Comparison of ENCODE assay signal across 9 mouse cellular contexts in genomic region chr19:5638416-5639005, GRCm38 (mm10). TPM values are rescaled to one million over a fixed set of nuclear protein-coding genes. Genes with fewer than 3 reads are reported as not detected.
DNase-seq lines count a peak whose midpoint lies in the region; ATAC-seq and TF ChIP-seq lines count a peak whose summit lies in the region.
"Had no signal": no experiment of that assay in that cellular context is flagged by ENCODE, and none has a peak within 500 bp of the region (broad histone marks: within the 10 kb centered on the region; RNA-seq: fewer than 3 reads in every experiment).

No protein-coding gene starts in this region.

- no peak for ATAC-seq in lung, embryonic 16.5 days (ENCODE audit: low read depth)
- no peak for ATAC-seq in forebrain, embryonic 11.5 days (replicated peaks; ENCODE audit: low FRiP score)
- ATAC-seq in limb, embryonic 12.5 days (ENCODE audit: insufficient number of reproducible peaks, insufficient read depth, low FRiP score, low TSS enrichment, low read depth) = no peak

- no peaks in the 10 kb centered on the region for H3K9me3 ChIP-seq in lung, embryonic 16.5 days (ENCODE audit: control insufficient read depth, low read length)
- no peaks in the 10 kb centered on the region for H3K9me3 ChIP-seq in forebrain, embryonic 11.5 days (ENCODE audit: control insufficient read depth, low read length)
- H3K9me3 ChIP-seq in limb, embryonic 12.5 days = no peaks in the 10 kb centered on the region

- no peak for DNase-seq in lung, postnatal 25 days (ENCODE audit: low spot score)
- DNase-seq in forebrain, embryonic 11.5 days (ENCODE audit: low spot score) = no peak
- DNase-seq in embryo, embryonic 11 days = no peak
- DNase-seq in layer of hippocampus, postnatal 36 days = no peak
- DNase-seq in adipocyte (ENCODE audit: low spot score) = no peak
- DNase-seq: kidney, postnatal 4 days had no signal

- TF ChIP-seq CTCF in small intestine, adult 2 months (IDR thresholded peaks at IDR 0.05; ENCODE audit: extremely low read depth, insufficient read length, insufficient replicate concordance, low read depth, low read length) = no peak

- TF ChIP-seq POLR2A in small intestine, adult 2 months (IDR thresholded peaks at IDR 0.05; ENCODE audit: low read depth, low read length) = no peak; the same call in 1 of the 2 replicates

- no peak overlapping the region; the same call in 1 of the 2 replicates for H3K27ac ChIP-seq in lung, embryonic 16.5 days (ENCODE audit: low read length)
- no peak overlapping the region for H3K27ac ChIP-seq in forebrain, embryonic 11.5 days (ENCODE audit: low read depth, low read length)
- peak overlapping the region; percentile 91; the same call in 1 of the 2 replicates for H3K27ac ChIP-seq in limb, embryonic 12.5 days
- H3K27ac ChIP-seq in small intestine, adult 2 months (ENCODE audit: insufficient read depth, low read depth, low read length) = no peak overlapping the region

- no peaks in the 10 kb centered on the region for H3K27me3 ChIP-seq in lung, embryonic 16.5 days (ENCODE audit: control insufficient read depth, insufficient read depth, low read depth, low read length)
- no peaks in the 10 kb centered on the region for H3K27me3 ChIP-seq in forebrain, embryonic 11.5 days (ENCODE audit: control insufficient read depth, insufficient read depth, low read length)
- H3K27me3 ChIP-seq in limb, embryonic 12.5 days = no peaks in the 10 kb centered on the region
- H3K27me3 ChIP-seq in small intestine, adult 2 months (ENCODE audit: control insufficient read depth, insufficient read depth, low read length) = no peaks in the 10 kb centered on the region

- H3K4me2 ChIP-seq in lung, embryonic 16.5 days (ENCODE audit: low read depth, low read length) = peak overlapping the region; percentile 91
- H3K4me2 ChIP-seq in forebrain, embryonic 11.5 days (ENCODE audit: low read depth, low read length, severe bottlenecking) = peak overlapping the region; percentile 91
- peak overlapping the region; percentile 93 for H3K4me2 ChIP-seq in limb, embryonic 12.5 days

- 90% methylated on average over 18 of the region's 18 CpGs for WGBS in lung, embryonic 16.5 days
- WGBS in forebrain, embryonic 11.5 days = 94% methylated on average over 18 of the region's 18 CpGs
- WGBS in limb, embryonic 12.5 days = 93% methylated on average over 18 of the region's 18 CpGs
- 81% methylated on average over 18 of the region's 18 CpGs for WGBS in small intestine, adult 2 months

- peak overlapping the region; percentile 84 for H3K4me3 ChIP-seq in lung, embryonic 16.5 days (ENCODE audit: low read length)
- peak overlapping the region; percentile 81 for H3K4me3 ChIP-seq in forebrain, embryonic 11.5 days (ENCODE audit: low read depth, low read length)
- peak overlapping the region; percentile 86 for H3K4me3 ChIP-seq in limb, embryonic 12.5 days (replicated peaks)
- H3K4me3 ChIP-seq in small intestine, adult 2 months (ENCODE audit: low read depth, low read length) = peak overlapping the region; percentile 87

- peaks cover 16% of the 10 kb centered on the region for H3K4me1 ChIP-seq in lung, embryonic 16.5 days (replicated peaks; ENCODE audit: control insufficient read depth, insufficient read depth, low read length)
- peaks cover 6% of the 10 kb centered on the region for H3K4me1 ChIP-seq in forebrain, embryonic 11.5 days (replicated peaks; ENCODE audit: control insufficient read depth, insufficient read depth, low read length)
- H3K4me1 ChIP-seq in limb, embryonic 12.5 days (replicated peaks) = peaks cover 20% of the 10 kb centered on the region
- H3K4me1 ChIP-seq in small intestine, adult 2 months (ENCODE audit: control insufficient read depth, insufficient read depth, insufficient read length, low read length) = peaks cover 11% of the 10 kb centered on the region

- H3K9ac ChIP-seq in lung, embryonic 16.5 days (ENCODE audit: low read length) = peak overlapping the region; percentile 96
- peak overlapping the region; percentile 88; the same call in 1 of the 2 replicates for H3K9ac ChIP-seq in forebrain, embryonic 11.5 days (ENCODE audit: low read length)
- peak overlapping the region; percentile 88 for H3K9ac ChIP-seq in limb, embryonic 12.5 days (replicated peaks)

- peaks cover 37% of the 10 kb centered on the region for H3K36me3 ChIP-seq in lung, embryonic 16.5 days (ENCODE audit: control insufficient read depth, insufficient read depth, low read length)
- H3K36me3 ChIP-seq in forebrain, embryonic 11.5 days (ENCODE audit: control insufficient read depth, insufficient read depth, low read length) = peaks cover 15% of the 10 kb centered on the region; the same call in 1 of the 2 replicates
- peaks cover 51% of the 10 kb centered on the region for H3K36me3 ChIP-seq in limb, embryonic 12.5 days
- peaks cover 43% of the 10 kb centered on the region for H3K36me3 ChIP-seq in small intestine, adult 2 months (ENCODE audit: control insufficient read depth, insufficient read depth, low read length)

RNA-seq across cellular contexts. Expression of gene Rela, which starts 1.2 kb away (rescaled TPM):
- 55.5 and 62.1 TPM in 2 replicates for polyA plus RNA-seq in lung, embryonic 16.5 days (2015; fragmentation: Nextera tagmentation; extraction: Ambion mirVana)
- 37.8 and 39.9 TPM in 2 replicates for polyA plus RNA-seq in forebrain, embryonic 11.5 days (2014; fragmentation: Nextera tagmentation; extraction: Ambion mirVana)
- polyA plus RNA-seq in limb, embryonic 12.5 days (2016; fragmentation: Nextera tagmentation; extraction: Ambion mirVana) = 44.7 and 45.9 TPM in 2 replicates
- 35.8 and 61.0 TPM in 2 replicates for polyA plus RNA-seq in small intestine, adult 2 months (2012; rRNA removed)
- 10 to 100 TPM; 17.2 to 17.7 TPM for total RNA-seq in layer of hippocampus, postnatal 36 days (2021)

RNA-seq across cellular contexts. Expression of gene Sipa1, which starts 25.0 kb away (rescaled TPM):
- polyA plus RNA-seq in lung, embryonic 16.5 days (2015; fragmentation: Nextera tagmentation; extraction: Ambion mirVana) = 42.2 and 43.7 TPM in 2 replicates
- polyA plus RNA-seq in forebrain, embryonic 11.5 days (2014; fragmentation: Nextera tagmentation; extraction: Ambion mirVana) = 18.4 and 19.9 TPM in 2 replicates
- polyA plus RNA-seq in limb, embryonic 12.5 days (2016; fragmentation: Nextera tagmentation; extraction: Ambion mirVana) = 26.5 and 27.6 TPM in 2 replicates
- 35.1 and 54.0 TPM in 2 replicates for polyA plus RNA-seq in small intestine, adult 2 months (2012; rRNA removed)
- 10 to 100 TPM; 16.6 to 18.0 TPM for total RNA-seq in layer of hippocampus, postnatal 36 days (2021)

RNA-seq across cellular contexts. Expression of gene Kat5, which starts 28.5 kb away (rescaled TPM):
- 55.1 and 57.3 TPM in 2 replicates for polyA plus RNA-seq in lung, embryonic 16.5 days (2015; fragmentation: Nextera tagmentation; extraction: Ambion mirVana)
- polyA plus RNA-seq in forebrain, embryonic 11.5 days (2014; fragmentation: Nextera tagmentation; extraction: Ambion mirVana) = 38.0 and 38.9 TPM in 2 replicates
- 56.3 and 60.1 TPM in 2 replicates for polyA plus RNA-seq in limb, embryonic 12.5 days (2016; fragmentation: Nextera tagmentation; extraction: Ambion mirVana)
- polyA plus RNA-seq in small intestine, adult 2 months (2012; rRNA removed) = 19.0 and 40.4 TPM in 2 replicates
- 10 to 100 TPM; 80.1 to 91.1 TPM for total RNA-seq in layer of hippocampus, postnatal 36 days (2021)

RNA-seq across cellular contexts. Expression of gene Rnaseh2c, which starts 36.8 kb away (rescaled TPM):
- 131 and 159 TPM in 2 replicates for polyA plus RNA-seq in lung, embryonic 16.5 days (2015; fragmentation: Nextera tagmentation; extraction: Ambion mirVana)
- polyA plus RNA-seq in forebrain, embryonic 11.5 days (2014; fragmentation: Nextera tagmentation; extraction: Ambion mirVana) = 158 and 198 TPM in 2 replicates
- 171 and 193 TPM in 2 replicates for polyA plus RNA-seq in limb, embryonic 12.5 days (2016; fragmentation: Nextera tagmentation; extraction: Ambion mirVana)
- 47.0 and 68.0 TPM in 2 replicates for polyA plus RNA-seq in small intestine, adult 2 months (2012; rRNA removed)
- 10 to 100 TPM; 80.2 to 88.0 TPM for total RNA-seq in layer of hippocampus, postnatal 36 days (2021)

RNA-seq across cellular contexts. Expression of gene Map3k11, which starts 50.0 kb away (rescaled TPM):
- 37.8 and 40.1 TPM in 2 replicates for polyA plus RNA-seq in lung, embryonic 16.5 days (2015; fragmentation: Nextera tagmentation; extraction: Ambion mirVana)
- polyA plus RNA-seq in forebrain, embryonic 11.5 days (2014; fragmentation: Nextera tagmentation; extraction: Ambion mirVana) = 20.4 and 21.7 TPM in 2 replicates
- 19.4 and 19.6 TPM in 2 replicates for polyA plus RNA-seq in limb, embryonic 12.5 days (2016; fragmentation: Nextera tagmentation; extraction: Ambion mirVana)
- polyA plus RNA-seq in small intestine, adult 2 months (2012; rRNA removed) = 65.8 and 169 TPM in 2 replicates
- total RNA-seq in layer of hippocampus, postnatal 36 days (2021) = 10 to 100 TPM; 17.8 to 18.6 TPM
